Mouse (Mus musculus) heart, postnatal 10 days (tissue): ENCODE measurements around the gene Uqcc2. TPM values are rescaled to one million over a fixed set of nuclear protein-coding genes. Genes with fewer than 3 reads are reported as not detected.

Experiments
- DNase-seq, 2 experiments: peaks; one replicate each; pipeline ENCODE4 v3.0.0; 2021
- intact Hi-C: fragments of 180-260 bp; cut with DNase I; formaldehyde crosslinking; loops from one replicate; pipeline ENCODE4 v1.15.1; 2025
- total RNA-seq, 2 experiments: library from RNA; stranded (reverse); gene quantifications; 2 replicates each; pipeline ENCODE4 v1.2.3; 2021

The Uqcc2 gene
- 100 to 1,000 TPM; 278 to 279 TPM for total RNA-seq

- intact Hi-C loops: loop anchor here (2.0 kb wide), 1 partner anchor 47 kb away; no protein-coding TSS in a partner anchor
- DNase-seq: peak; percentile 98 to 99
Observed at GRCm38 (mm10) chr17:27133551-27134141, at the start of gene Uqcc2. TSS of gene Uqcc2 (minus strand) at chr17:27133916.

GRCm38 (mm10) chr17:27182401-27182800, 48.7 kb upstream of the Uqcc2 start:
- no peak for DNase-seq
- intact Hi-C loops: loop anchor here (5.0 kb wide), 1 partner anchor 150 kb away; no protein-coding TSS in a partner anchor

- intact Hi-C loops: loop anchor here (2.0 to 5.0 kb wide), 3 partner anchors 15 to 149 kb away; partner anchors contain the start of gene Ip6k3
- peak; percentile 67 to 69 for DNase-seq
Observed at GRCm38 (mm10) chr17:27181666-27182065, 48.0 kb upstream of the Uqcc2 start.

- intact Hi-C loops: loop anchor here (2.0 to 5.0 kb wide), 3 partner anchors 13 to 147 kb away; partner anchors contain the start of gene Ip6k3
- DNase-seq: no peak
Observed at GRCm38 (mm10) chr17:27179681-27180280, 46.1 kb upstream of the Uqcc2 start.

- intact Hi-C loops: no loop called here
- no peak for DNase-seq
Observed at GRCm38 (mm10) chr17:27178427-27179177, 44.9 kb upstream of the Uqcc2 start.

- no peak for DNase-seq
Observed at GRCm38 (mm10) chr17:27178019-27178418, 44.3 kb upstream of the Uqcc2 start.

GRCm38 (mm10) chr17:27176754-27177153, 43.0 kb upstream of the Uqcc2 start:
- no peak for DNase-seq
- intact Hi-C loops: no loop called here

More at GRCm38 (mm10) chr17:27178019-27178418, 44.3 kb upstream of the Uqcc2 start:
- intact Hi-C loops: no loop called here

GRCm38 (mm10) chr17:27176287-27176686, 42.6 kb upstream of the Uqcc2 start:
- DNase-seq: no peak
- intact Hi-C loops: no loop called here

GRCm38 (mm10) chr17:27175196-27175874, 41.6 kb upstream of the Uqcc2 start:
- DNase-seq: no peak
- intact Hi-C loops: no loop called here

- intact Hi-C loops: no loop called here
- no peak for DNase-seq
Observed at GRCm38 (mm10) chr17:27173715-27174114, 40.0 kb upstream of the Uqcc2 start.

- DNase-seq: no peak
- intact Hi-C loops: no loop called here
Observed at GRCm38 (mm10) chr17:27172459-27172858, 38.7 kb upstream of the Uqcc2 start.

GRCm38 (mm10) chr17:27171121-27171520, 37.4 kb upstream of the Uqcc2 start:
- intact Hi-C loops: no loop called here
- no peak for DNase-seq

- DNase-seq: no peak
- intact Hi-C loops: no loop called here
Observed at GRCm38 (mm10) chr17:27169952-27170695, 36.4 kb upstream of the Uqcc2 start.

- intact Hi-C loops: no loop called here
- DNase-seq: no peak
Observed at GRCm38 (mm10) chr17:27168569-27168968, 34.9 kb upstream of the Uqcc2 start.

GRCm38 (mm10) chr17:27167545-27167944, 33.8 kb upstream of the Uqcc2 start, which contains the start of gene Ip6k3:
TSS of gene Ip6k3 (minus strand) at chr17:27167795.
- peak; percentile 75 to 78 for DNase-seq
- intact Hi-C loops: loop anchor here (2.0 kb wide), 1 partner anchor 13 kb away; no protein-coding TSS in a partner anchor

- DNase-seq: no peak
- intact Hi-C loops: loop anchor here (2.0 kb wide), 1 partner anchor 14 kb away; no protein-coding TSS in a partner anchor
Observed at GRCm38 (mm10) chr17:27166901-27167300, 33.2 kb upstream of the Uqcc2 start.

GRCm38 (mm10) chr17:27165054-27165773, 31.5 kb upstream of the Uqcc2 start:
- peak; percentile 52 to 79 for DNase-seq
- intact Hi-C loops: no loop called here

- peak; percentile 90 to 91 for DNase-seq
- intact Hi-C loops: no loop called here
Observed at GRCm38 (mm10) chr17:27160905-27161304, 27.2 kb upstream of the Uqcc2 start.

- no peak for DNase-seq
- intact Hi-C loops: no loop called here
Observed at GRCm38 (mm10) chr17:27159169-27159568, 25.5 kb upstream of the Uqcc2 start.
